Mouse (Mus musculus): ENCODE results near the gene Adamts3.

Adamts3 gene

GRCm38 (mm10) chr5:89711116-89711859 is 171.8 kb downstream of the Adamts3 start:
- in situ Hi-C loops (cut with MseI, MboI), result loop anchor here (5.0 to 25.0 kb wide), 3 partner anchors 104 to 476 kb away; no protein-coding TSS in a partner anchor

DNA sequence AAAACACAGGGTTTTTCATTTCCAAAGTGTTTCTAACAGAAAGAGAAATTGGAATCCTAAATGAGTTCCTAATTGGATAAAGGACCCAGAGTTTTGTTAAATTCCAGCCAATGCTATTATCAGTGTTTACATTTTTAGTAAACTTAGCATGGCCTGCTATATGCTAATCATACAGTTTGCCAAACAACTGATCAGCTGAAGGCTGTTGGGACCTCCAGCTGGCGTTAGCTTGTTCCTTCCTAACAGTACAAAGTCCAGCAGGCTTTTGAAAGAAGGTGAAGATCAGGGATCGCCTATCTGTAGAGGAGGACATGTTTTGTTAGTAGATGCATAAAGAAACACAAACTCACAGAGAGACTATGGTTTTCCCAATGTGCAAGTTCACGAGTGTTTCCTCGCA is 173.7 kb downstream of the Adamts3 start:
- in situ Hi-C loops (cut with MseI, MboI), result loop anchor here (25.0 kb wide), 1 partner anchor 478 kb away; no protein-coding TSS in a partner anchor

DNA sequence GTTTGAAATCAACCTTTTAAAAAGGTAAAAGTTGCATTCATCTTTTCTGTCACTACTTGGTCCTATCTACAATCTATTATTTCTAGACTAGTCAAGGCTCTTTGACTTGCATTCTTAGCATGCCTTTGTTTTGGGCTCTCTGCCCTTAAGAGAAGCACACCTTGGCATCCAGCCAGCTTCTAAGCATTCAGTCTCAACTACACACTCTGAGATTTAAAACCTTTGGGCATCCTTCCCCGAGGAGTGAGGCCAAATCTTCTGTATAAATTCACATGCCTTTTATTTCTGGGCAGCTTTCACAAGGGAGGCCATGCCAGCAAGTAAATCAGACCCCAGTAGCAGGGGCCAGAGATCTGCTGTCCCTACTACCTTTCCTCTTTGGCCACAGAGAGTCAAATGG is 178.9 kb downstream of the Adamts3 start:
- in situ Hi-C loops (cut with MseI, MboI), result loop anchor here (25.0 kb wide), 1 partner anchor 483 kb away; no protein-coding TSS in a partner anchor

GRCm38 (mm10) chr5:89701241-89702007 is 181.7 kb downstream of the Adamts3 start:
- in situ Hi-C loops (cut with MseI, MboI), result loop anchor here (25.0 kb wide), 1 partner anchor 486 kb away; no protein-coding TSS in a partner anchor

- in situ Hi-C loops (cut with MseI, MboI), result loop anchor here (10.0 kb wide), 2 partner anchors 233 to 243 kb away; partner anchors contain the start of gene Gc (in 1 of the 2)
Observed at GRCm38 (mm10) chr5:89687826-89688225, 195.3 kb downstream of the Adamts3 start.

DNA sequence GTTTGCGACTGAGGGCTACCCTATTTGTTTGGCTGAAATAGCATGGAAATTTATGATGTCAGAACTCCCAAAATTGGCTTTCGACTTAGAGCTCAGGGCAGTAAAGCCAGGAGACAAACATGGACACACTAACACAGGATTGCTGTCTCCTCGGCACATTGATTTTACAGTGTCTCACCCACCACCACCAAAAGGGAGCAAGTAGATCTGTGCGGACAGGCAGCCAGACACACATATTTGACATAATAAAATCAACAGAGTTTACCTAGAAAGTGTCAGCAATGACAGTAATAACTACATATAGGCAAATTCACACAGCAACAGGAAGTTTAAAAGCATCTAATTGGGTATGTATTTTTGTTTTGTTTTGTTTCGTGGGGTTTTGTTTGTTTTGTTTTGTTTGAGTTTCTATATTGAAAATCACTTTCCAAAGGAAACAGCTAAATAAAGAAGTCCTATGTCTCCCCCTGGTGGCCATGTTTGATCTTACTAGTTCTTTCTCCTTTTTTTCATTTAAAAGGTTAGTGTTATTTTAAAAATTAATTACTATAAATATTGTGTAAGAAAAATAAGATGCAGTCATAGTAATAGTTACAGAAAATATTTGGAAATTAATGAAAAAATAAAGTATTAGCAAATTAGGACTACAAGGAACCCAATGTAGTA is 203.1 kb downstream of the Adamts3 start:
- in situ Hi-C loops (cut with MseI, MboI), result loop anchor here (10.0 kb wide), 3 partner anchors 135 to 235 kb away; partner anchors contain the start of gene Gc (in 1 of the 2)

- in situ Hi-C loops (cut with MseI, MboI), result loop anchor here (10.0 kb wide), 1 partner anchor 133 kb away; no protein-coding TSS in a partner anchor
Observed at GRCm38 (mm10) chr5:89678148-89678547, 205.0 kb downstream of the Adamts3 start.

DNA sequence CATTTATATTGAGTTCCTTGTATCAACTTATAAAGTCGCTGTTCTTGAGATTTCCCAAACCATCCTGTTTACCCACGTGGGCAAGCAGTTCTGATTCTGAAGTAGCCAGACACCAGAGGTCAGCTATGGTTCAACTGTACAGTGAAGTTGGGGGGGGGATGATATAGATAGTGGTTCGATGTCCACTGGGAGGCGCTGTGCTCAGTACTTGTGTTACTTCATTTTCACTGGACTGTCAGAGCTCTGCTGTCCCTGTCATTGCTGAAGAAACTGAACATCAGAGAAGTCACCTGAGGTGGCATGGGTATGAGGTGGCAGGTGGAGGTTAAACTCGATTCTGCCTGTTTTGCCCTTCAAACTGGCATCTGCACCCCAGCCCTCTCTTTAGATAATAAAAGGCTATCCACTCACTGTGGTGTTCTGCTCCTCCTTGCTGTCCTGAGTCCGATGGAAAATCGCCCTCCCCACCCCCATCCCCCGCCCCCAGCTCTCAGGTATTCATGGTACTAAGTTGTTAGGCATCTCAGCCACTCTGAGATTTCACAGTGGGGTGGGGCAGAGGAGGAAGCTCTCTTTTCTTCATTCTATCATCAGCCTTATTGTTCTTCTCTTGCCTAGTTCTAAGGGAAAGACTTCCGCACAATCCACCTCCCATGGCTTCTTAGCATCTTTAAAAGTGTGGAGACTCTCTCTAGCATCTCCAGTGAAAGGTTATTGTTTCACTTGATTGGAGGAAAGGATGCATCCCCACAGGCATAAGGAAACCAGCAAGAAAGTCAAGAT is 208.9 kb downstream of the Adamts3 start:
- in situ Hi-C loops (cut with MseI, MboI), result loop anchor here (10.0 kb wide), 1 partner anchor 129 kb away; no protein-coding TSS in a partner anchor

DNA sequence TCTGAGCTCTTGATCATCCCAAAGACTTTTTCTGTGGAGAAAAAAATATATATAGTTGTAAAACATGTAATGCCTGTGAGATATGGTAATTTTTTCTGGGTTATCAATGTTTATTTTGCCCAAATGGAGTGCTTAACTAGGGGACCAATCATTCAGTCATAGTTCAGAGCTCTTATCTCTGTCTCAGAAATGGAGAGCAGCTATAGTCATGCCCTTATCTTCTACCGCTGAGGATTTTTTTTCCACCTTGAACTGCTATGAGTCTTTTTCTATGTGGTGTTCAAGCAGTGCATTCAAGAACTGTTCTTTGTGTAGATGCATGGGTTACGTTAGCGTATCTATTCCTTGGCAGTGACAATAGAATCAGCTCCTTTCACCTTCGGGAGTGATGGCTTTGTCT is 210.2 kb downstream of the Adamts3 start:
- in situ Hi-C loops (cut with MseI, MboI), result loop anchor here (10.0 kb wide), 1 partner anchor 128 kb away; no protein-coding TSS in a partner anchor

DNA sequence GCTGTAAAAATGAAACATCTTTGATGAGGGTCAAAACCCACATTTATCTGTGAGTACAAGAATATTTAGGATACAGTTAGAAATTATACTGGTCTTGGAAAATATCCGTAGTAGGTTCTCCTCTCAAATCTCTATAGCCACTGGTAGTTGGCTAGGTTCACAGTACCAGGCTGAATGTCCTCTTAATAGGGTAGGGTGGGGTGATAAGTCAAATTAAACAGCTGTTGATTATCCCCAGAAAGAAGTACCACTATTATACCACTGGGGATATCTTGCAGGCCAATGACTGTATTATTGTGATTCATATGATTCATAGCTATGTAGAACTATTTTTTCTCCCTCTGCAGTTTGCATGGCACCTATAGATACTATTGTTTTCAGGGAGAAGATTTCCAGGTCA is 228.8 kb downstream of the Adamts3 start:
- in situ Hi-C loops (cut with MseI, MboI), result no loop called here

GRCm38 (mm10) chr5:89653862-89654261 is 229.3 kb downstream of the Adamts3 start:
- in situ Hi-C loops (cut with MseI, MboI), result no loop called here

GRCm38 (mm10) chr5:89646940-89647339 is 236.2 kb downstream of the Adamts3 start:
- in situ Hi-C loops (cut with MseI, MboI), result no loop called here

DNA sequence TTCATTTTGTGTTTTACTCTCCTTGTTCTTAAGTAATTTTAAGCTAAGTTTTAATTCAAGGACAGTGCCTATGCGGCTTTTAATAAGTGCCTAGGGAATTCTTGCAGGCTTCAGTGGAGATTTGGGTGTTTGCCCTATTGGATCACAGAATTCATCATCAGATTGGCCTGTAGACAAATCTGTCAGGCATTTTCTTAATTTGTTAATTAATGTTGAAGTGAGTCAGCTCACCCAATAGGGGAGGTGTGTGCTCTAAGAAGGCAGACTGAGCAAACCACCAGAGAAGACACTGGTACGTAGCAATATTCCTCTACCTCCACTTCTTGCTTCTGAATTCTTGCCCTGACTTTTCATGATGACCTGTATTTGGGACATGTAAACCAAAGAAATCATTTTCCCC is 247.7 kb downstream of the Adamts3 start:
- in situ Hi-C loops (cut with MseI, MboI), result no loop called here

DNA sequence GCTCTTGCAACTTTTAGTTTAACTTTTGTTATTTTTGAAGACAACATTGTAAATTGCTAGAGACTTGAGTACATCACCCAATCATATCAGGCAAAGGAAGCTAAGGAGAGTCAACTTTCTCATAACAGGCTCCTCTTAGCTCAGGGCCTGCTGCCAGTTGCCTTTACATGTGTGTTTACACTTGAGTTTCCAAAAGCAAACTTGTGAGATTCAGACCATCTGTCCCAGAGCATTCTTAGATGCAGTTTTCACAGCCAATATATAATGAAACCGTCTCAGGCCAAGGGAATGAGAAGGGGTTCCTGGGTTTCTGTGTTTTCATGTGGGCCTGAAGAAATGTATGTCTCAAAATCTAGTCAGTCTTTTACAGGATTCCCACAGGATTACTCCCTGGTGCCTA is 251.5 kb downstream of the Adamts3 start:
- in situ Hi-C loops (cut with MseI, MboI), result no loop called here

All from mouse trophoblast stem cell (cell line).